Mouse (Mus musculus) brain, embryonic 14.5 days (tissue): ENCODE results near the gene Dnal4.

Experiments
- CTCF ChIP-seq: fragments of 200-500 bp; IDR thresholded peaks from 2 replicates; pipeline ENCODE4 v1.5.1; 2012; ENCODE audit warnings: inconsistent platforms, mild to moderate bottlenecking, moderate library complexity, borderline replicate concordance; ENCODE audit not compliant: insufficient read depth, insufficient read length; ENCODE audit errors: extremely low read depth
- POLR2A ChIP-seq: fragments of 200-500 bp; IDR thresholded peaks from 2 replicates; pipeline ENCODE4 v1.6.1; 2012; ENCODE audit warnings: mild to moderate bottlenecking, inconsistent platforms, borderline replicate concordance; ENCODE audit not compliant: poor library complexity, insufficient read depth, insufficient read length, severe bottlenecking; ENCODE audit errors: extremely low read depth

DNA sequence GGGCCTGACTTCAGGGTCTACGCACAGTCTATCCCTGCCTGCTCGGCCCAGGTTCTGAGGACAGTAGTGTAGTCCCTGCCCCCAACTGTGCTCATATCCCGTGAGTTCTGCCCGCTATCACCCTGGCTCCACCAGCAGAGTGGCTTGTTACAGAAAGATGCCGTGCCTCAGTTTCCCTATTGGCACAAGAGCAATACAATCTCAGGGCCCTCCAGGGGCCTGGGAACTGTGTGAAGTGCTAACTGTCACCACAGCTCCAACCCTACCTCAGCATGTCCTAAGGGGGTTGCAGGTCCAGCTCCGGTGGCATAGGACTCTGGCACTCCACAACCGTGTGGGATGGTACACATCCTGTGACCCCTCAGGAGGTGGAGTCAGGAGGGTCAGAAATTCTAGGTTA lies 19.4 kb upstream of the Dnal4 start:
- TF ChIP-seq CTCF (no peak), POLR2A (no peak)
